ENCODE assay signal across 26 mouse cellular contexts in the genomic region with DNA sequence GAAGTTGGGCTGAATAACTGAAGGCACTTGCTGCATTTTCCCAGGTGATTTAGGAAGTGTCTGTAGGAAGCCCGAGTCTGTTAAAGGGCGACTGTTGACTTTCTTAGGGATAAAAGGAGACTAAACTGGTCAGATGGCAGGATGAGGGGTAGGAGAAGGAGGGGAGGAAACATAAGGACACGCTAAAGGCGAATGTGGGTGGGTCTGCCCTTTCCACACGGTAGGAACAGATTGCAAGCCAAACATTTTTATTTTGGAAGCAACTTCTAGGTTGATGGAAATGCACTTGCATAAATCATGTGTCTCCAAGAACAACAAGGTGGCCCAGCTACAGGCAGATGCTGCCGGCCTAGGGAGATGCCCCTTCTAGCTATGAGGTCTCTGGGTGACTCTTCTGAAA. TPM values are rescaled to one million over a fixed set of nuclear protein-coding genes. Genes with fewer than 3 reads are reported as not detected.
"Had no signal": no experiment of that assay in that cellular context is flagged by ENCODE, and none has a peak within 500 bp of the region (broad histone marks: within the 10 kb centered on the region; RNA-seq: fewer than 3 reads in every experiment).

No protein-coding gene starts in this region.

- H3K9me3 ChIP-seq: heart, embryonic 10.5 days; heart, embryonic 12.5 days; hindbrain, embryonic 10.5 days; hindbrain, embryonic 12.5 days; intestine, embryonic 15.5 days; limb, embryonic 10.5 days; limb, embryonic 12.5 days; liver, embryonic 13.5 days had no signal

- H3K27ac ChIP-seq: gastrocnemius, adult 2 months; heart, embryonic 10.5 days; hindbrain, embryonic 10.5 days; hindbrain, embryonic 12.5 days; hindbrain, embryonic 14.5 days; intestine, embryonic 15.5 days; limb, embryonic 10.5 days; limb, embryonic 12.5 days; liver, embryonic 13.5 days had no signal

- DNase-seq: gastrocnemius, adult 2 months; gastrocnemius, postnatal 10 days; gastrocnemius, postnatal 25 days; heart, adult 18-20 months; heart, postnatal 10 days; heart, postnatal 4 days; kidney, adult 18-20 months; kidney, adult 8-10 months; kidney, postnatal 10 days; kidney, postnatal 25 days; kidney, postnatal 4 days; liver; liver, embryonic 13.5 days had no signal

- H3K27me3 ChIP-seq: heart, embryonic 12.5 days; hindbrain, embryonic 12.5 days; intestine, embryonic 15.5 days; liver, embryonic 13.5 days had no signal

- H3K36me3 ChIP-seq: heart, embryonic 10.5 days; heart, embryonic 12.5 days; hindbrain, embryonic 10.5 days; hindbrain, embryonic 12.5 days; intestine, embryonic 15.5 days; limb, embryonic 10.5 days; limb, embryonic 12.5 days; liver, embryonic 13.5 days had no signal

- ATAC-seq: hindbrain, embryonic 16.5 days; inflammation-experienced regulatory T-cells, adult 6 months; intestine, embryonic 15.5 days; intestine, postnatal 0 days had no signal

- H3K9ac ChIP-seq: heart, embryonic 12.5 days; hindbrain, embryonic 12.5 days; hindbrain, embryonic 14.5 days; intestine, embryonic 15.5 days; limb, embryonic 12.5 days; liver, embryonic 13.5 days had no signal

- H3K4me2 ChIP-seq: heart, embryonic 12.5 days; hindbrain, embryonic 12.5 days; hindbrain, embryonic 14.5 days; intestine, embryonic 15.5 days; limb, embryonic 12.5 days; liver, embryonic 11.5 days; liver, embryonic 13.5 days had no signal

- H3K4me3 ChIP-seq: gastrocnemius, adult 2 months; heart, embryonic 10.5 days; heart, embryonic 12.5 days; hindbrain, embryonic 10.5 days; hindbrain, embryonic 12.5 days; intestine, embryonic 15.5 days; limb, embryonic 10.5 days; limb, embryonic 12.5 days; liver, embryonic 13.5 days had no signal

- H3K4me1 ChIP-seq: heart, embryonic 12.5 days; hindbrain, embryonic 10.5 days; intestine, embryonic 15.5 days; liver, embryonic 13.5 days had no signal

RNA-seq across cellular contexts. Expression of a gene that starts 18.9 kb away (rescaled TPM):
- total RNA-seq: granulocyte monocyte progenitor cell, adult 5-6 weeks had no signal
